Mouse (Mus musculus) C2C12 (cell line): ENCODE results near the gene Atp6v0e.
A peak's percentile ranks its signal among the peaks of the same experiment; 100 is the strongest.

Source experiments
- CEBPB ChIP-seq: IDR thresholded peaks from one replicate; pipeline ENCODE4 v1.6.1; 2011; ENCODE audit warnings: low read depth, mild to moderate bottlenecking, control low read depth, moderate library complexity
- CTCF ChIP-seq: IDR thresholded peaks from one replicate; pipeline ENCODE4 v1.5.1; 2011; ENCODE audit not compliant: control insufficient read depth, insufficient read depth, insufficient read length
- MAX ChIP-seq: IDR thresholded peaks from one replicate; pipeline ENCODE4 v1.6.1; 2011; ENCODE audit warnings: mild to moderate bottlenecking, control low read depth
- MYOD1 ChIP-seq: IDR thresholded peaks from one replicate; pipeline ENCODE4 v1.6.1; 2011; ENCODE audit warnings: low read depth; ENCODE audit not compliant: control insufficient read depth, insufficient read length
- MYOG ChIP-seq: IDR thresholded peaks from one replicate; pipeline ENCODE4 v1.6.1; 2011; ENCODE audit not compliant: control insufficient read depth, insufficient read length; ENCODE audit errors: extremely low read depth
- USF1 ChIP-seq: IDR thresholded peaks from one replicate; pipeline ENCODE4 v1.6.1; 2011; ENCODE audit warnings: low read depth, mild to moderate bottlenecking, control low read depth, moderate library complexity

GRCm38 (mm10) chr17:26650451-26651363 lies 12.3 kb upstream of the Atp6v0e start:
- TF ChIP-seq MAX (no peak), CTCF (no peak), MYOD1 (peak; percentile 80), USF1 (no peak), CEBPB (no peak), MYOG (no peak)
